Mouse (Mus musculus): Measurements from ENCODE around the gene Gns. TPM values are rescaled to one million over a fixed set of nuclear protein-coding genes. Genes with fewer than 3 reads are reported as not detected.

Gns gene
- total RNA-seq, 2 experiments from 2014 or later: 159 to 213 TPM

DNA sequence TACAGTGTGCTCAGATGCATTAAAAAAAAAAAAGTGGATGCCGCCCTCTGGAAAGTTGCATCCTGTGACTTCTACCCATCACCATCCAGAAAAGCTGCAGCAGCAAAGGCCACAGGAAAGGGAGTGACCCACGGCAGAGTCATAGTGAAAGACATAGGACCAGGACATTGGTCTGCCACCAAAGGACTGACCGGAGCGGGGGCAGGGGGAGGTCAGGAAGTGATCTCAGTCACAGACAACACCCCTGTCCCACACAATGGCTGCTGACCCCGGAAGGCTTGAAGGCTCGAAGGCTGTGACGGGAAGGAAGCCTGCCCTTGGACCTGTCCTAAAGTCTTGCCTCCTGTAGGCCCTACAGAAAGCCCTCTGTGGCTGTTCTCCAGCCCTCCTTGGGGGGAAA is 36.1 kb downstream of the Gns start:
- no peak for DNase-seq

DNA sequence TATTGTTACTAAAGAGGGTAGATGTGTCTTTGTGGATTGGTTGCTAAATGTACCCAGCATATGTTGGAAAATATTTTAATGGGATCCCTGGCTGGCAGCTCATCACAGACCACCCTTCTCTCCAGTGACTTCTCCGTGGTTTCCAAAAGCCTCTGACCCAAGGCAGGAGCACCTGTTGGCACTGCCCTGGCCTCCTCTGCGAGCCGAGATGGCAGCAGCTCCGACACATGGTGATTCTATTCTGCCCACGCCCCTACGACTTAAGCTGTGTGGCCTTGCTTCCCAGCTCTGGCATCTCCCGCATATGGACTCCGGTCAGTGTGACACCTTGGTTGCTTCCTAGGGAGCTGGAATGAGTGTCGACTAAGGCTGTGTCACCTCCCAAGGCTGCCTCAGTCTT is 38.2 kb downstream of the Gns start:
- no peak for DNase-seq

- DNase-seq: no peak
These were observed 39.1 kb downstream of the Gns start for GRCm38 (mm10) chr10:121403946-121404345.

GRCm38 (mm10) chr10:121409717-121410116 is 44.8 kb downstream of the Gns start:
- no peak for DNase-seq

GRCm38 (mm10) chr10:121411721-121412455 is 47.0 kb downstream of the Gns start:
- DNase-seq: no peak

DNA sequence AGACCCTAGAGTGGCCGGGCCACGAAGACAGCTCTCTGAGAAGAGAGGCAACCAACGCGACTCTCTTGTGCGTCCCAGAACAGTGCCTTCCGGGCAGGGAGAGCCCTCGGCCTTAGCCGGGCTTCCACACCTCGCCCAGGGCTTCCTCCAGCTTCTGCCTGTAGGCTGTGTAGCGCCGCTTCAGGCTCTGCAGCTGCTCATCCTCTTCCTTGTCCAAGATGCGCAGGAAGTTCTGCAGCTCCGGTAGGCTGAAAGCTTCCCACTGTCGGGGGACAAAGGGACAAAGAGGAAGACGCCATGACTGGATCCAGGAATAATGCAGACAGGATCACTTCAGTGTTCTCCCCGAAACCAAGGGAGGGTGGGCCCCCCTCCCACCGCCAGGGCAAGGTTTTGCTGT is 47.9 kb downstream of the Gns start:
- no peak for DNase-seq

- no peak for DNase-seq
These were observed 49.2 kb downstream of the Gns start for GRCm38 (mm10) chr10:121414127-121414526.

DNA sequence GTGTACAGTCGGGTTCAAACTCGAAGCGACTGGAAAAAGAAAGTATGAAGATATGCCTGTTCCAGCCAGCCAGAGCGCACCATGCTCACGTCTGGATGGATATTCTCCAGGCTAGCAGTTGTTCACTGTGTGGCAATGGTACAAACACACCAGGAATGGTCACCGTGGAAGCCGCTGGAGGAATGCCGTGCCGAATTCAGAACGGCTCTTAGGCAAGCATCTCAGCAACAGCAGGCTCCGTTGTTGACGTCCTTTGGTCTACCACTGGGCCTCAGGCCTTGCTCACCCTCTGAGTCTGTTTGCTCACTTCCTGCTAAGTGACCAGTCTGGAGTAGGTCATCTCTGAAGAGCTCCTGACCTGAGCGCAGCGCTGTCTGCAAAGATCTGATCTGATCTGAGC is 53.9 kb downstream of the Gns start:
- DNase-seq: no peak

DNA sequence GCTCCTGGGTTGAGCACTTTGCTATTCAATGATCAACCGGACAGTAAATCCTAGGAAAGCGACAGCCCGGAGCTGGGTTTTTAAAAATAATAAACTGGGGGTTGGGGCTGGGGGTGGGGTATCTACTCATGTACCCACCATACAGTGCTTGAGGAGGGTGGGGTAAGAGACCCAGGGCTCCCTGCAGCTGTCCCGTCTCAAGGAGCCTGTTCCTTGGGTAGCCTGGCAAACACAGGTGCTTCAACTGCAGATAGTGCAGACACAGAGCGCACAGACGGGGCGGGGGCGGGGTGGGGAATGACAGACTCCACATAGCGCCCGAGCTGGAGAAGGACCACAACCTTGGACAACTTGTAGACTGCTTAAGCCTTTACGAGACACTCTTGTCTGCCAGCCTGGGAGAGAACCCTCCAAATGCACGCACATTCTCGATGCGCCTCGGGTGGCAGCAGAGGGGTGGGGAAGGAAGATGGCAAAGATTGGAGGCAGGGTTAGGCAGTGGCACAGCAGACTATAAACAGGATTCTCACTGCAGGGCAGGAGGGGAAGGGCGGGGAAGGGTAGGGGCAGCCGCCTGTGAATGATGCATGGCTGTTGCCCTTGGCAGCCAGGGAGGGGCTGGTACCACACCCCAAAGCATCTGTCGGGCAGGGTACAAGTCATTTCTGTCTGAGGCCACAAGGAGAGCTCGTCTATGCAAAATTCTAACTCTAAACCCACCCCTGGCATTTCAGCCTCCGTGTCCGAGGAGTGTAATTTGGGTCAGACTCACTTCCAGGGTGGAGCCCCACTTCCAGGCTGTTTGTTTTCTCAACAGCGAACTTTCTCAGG is 55.0 kb downstream of the Gns start:
- DNase-seq: no peak

GRCm38 (mm10) chr10:121421023-121421422 is 56.1 kb downstream of the Gns start:
- DNase-seq: no peak

DNA sequence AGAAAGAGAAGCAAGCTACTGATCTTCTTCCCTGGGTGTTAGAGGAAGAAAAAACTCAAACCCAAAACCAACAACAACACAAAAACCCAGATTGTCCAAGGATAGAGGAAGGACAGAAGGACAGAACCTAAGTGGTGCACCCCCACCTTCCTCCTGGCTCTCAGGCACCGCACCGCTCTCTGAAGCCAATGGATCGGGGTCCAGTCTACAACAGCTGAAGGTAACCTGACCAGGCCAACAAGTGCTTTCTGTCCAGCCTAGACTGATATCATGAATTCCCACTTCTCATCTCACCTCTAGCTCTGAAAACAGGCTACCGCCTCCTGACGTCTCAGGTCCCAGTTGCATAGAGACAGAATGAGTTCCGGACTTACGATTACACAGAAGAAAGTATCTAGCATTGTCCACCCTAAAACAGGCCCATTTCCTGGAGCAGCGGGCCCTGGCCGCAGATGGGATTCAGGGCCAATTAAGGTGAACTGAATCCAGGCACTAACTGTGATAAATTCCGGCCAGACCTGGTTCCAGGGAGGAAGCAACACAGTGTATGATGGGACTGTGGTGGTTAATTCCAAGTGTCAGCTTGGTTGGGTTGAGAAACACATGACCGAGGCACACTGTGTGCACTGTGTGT is 56.9 kb downstream of the Gns start:
- DNase-seq: no peak

- no peak for DNase-seq
These were observed 57.4 kb downstream of the Gns start for GRCm38 (mm10) chr10:121422294-121422693.

DNA sequence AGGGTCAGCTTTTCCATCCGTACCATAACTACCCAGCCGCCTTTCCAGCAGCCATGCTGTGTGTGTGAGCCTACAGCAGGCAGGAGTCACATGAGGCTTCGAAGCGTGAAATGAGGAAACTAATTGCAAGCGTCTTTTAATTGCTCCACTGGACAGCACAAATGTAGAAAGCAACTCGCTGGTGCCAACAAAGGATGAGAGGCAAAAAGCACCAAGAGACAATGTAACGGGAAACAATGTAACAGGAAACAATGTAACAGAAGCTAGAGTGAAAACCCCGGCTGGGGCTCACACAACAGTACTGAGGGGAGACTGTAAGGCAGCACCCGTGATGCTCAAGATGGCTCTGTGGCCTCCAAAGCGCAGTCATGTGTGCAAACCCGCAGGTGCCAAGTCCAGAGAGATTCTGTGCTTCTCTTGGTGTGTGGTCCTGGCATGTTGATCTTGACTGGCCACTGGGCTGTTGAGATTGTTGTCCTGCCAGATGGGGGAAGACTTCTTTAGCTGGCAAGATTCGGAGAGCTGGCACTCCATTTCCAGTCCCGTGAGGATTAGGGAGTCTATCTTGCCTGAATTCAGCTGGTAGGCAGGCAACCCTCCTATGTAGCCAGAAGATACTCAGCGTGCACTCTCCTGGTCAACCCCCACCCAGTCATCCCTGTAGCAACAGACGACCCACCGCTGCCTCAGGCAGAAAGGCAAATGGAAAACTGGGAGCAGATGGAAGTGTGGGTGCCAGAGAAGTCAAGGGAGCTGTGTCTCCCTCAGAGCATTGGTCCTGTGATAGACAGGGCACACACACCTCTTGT is 58.9 kb downstream of the Gns start:
- DNase-seq: no peak

- no peak for DNase-seq
These were observed 59.6 kb downstream of the Gns start for GRCm38 (mm10) chr10:121424455-121424854.

GRCm38 (mm10) chr10:121425079-121425478 is 60.2 kb downstream of the Gns start:
- DNase-seq: no peak

- no peak for DNase-seq
These were observed 60.7 kb downstream of the Gns start for GRCm38 (mm10) chr10:121425506-121426025.

- DNase-seq: peak in 1 of 2 experiments; percentile 53
These were observed 61.7 kb downstream of the Gns start for GRCm38 (mm10) chr10:121426458-121427070.

DNA sequence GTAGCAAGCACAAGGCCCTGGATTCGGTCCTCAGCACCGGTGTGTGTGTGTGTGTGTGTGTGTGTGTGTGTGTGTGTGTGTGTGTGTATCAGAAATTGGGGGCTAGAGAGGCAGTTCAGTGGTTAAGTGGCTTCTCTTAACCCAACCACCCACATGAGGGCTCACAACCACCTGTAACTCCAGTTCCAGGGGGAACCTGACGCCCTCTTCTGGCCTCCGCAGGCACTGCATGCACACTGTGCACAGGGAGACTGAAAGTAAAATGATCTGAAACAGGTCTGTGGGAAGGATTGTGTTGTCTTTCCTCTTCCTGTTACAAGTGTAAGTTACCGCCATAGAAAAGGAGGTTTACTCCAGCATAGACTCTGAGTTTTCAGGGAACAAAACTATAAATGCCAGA is 62.2 kb downstream of the Gns start:
- DNase-seq: no peak

DNA sequence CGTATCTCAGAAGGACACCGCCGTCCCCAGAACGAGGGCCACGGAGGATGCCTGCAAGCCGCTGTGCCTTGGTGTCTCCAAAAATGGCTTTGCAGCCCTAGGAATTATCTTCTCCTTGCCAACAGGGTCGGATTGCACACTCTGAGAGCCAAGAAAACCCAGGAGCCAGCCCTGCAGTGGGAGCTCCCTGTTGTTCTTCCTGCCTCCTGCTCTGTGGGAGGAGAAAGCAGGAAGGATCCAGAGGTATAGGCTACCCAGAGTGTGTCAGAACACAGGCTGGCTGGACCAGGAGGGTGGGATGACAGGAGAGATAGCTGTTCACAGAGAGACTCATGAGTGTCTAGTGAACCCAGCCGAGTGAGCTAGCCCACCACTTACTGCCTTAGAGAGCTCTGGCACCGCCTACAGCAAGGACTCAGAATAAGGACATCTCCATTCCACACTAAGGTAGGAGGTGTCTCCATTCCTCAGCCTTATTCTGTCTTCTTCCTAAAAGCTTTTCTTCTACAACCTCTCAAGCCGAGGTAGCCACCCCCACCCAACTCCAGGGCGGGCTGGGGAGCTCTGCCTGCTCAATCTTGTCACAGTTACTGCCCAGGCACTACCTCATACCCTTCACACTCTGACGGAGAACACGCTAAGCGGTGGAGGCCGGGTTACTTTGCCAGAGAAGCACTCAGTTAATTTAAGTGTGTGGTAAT is 63.3 kb downstream of the Gns start:
- no peak for DNase-seq

DNA sequence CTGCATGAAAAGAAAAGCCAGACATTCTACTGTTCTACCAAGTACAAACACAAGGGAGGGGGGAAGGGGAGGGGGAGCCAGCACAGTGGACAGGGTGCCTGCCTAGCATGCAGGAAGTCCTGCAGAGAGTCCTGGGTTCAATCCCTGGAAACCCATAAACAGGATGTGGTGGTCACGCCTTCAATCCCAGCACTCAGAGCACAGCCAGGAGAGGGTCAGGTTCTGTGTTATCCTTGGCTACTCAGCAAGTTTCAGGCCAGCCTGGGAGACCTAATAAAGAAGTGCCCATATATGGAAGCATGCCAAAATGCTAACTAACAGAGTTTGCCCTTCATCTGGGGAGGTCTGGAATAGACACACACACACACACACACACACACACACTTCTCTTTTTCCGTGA is 64.2 kb downstream of the Gns start:
- DNase-seq: no peak

GRCm38 (mm10) chr10:121429581-121429980 is 64.7 kb downstream of the Gns start:
- no peak for DNase-seq
